Mouse (Mus musculus) MEL (cell line): ENCODE results near the gene Chd3. TPM values are rescaled to one million over a fixed set of nuclear protein-coding genes. Genes with fewer than 3 reads are reported as not detected.

Experiments used
- DNase-seq: peaks from one replicate; pipeline ENCODE4 v3.0.0; 2011; ENCODE audit warnings: low read depth, low spot score
- H3K27ac ChIP-seq: 2 replicates; pipeline ENCODE4 v1.5.1; 2012; ENCODE audit warnings: low read depth, mild to moderate bottlenecking, control low read depth, low read length, moderate library complexity; ENCODE audit not compliant: control insufficient read depth
- H3K27me3 ChIP-seq, 2 experiments: fragments of 150-350 bp in 1 of 2; sonication (generic) in 1 of 2; 2 replicates each; pipeline ENCODE4 v1.6.1; 2012; ENCODE audit warnings: low read length in 2 of 2, mild to moderate bottlenecking in 2 of 2, improper control_type of control experiment in 1 of 2, moderate library complexity in 1 of 2; ENCODE audit not compliant: insufficient read depth in 2 of 2, control insufficient read depth in 1 of 2
- H3K36me3 ChIP-seq, 2 experiments: 2 replicates each; pipeline ENCODE4 v1.6.1; 2012 to 2014; ENCODE audit warnings: low read length in 2 of 2, improper control_type of control experiment in 1 of 2, inconsistent platforms in 1 of 2, mild to moderate bottlenecking in 1 of 2; ENCODE audit not compliant: insufficient read depth in 2 of 2, control insufficient read depth in 1 of 2
- H3K4me1 ChIP-seq, 2 experiments: fragments of 150-350 bp in 1 of 2; sonication (generic) in 1 of 2; 2 replicates each; pipeline ENCODE4 v1.6.1; 2012; ENCODE audit warnings: low read length in 2 of 2, improper control_type of control experiment in 1 of 2, mild to moderate bottlenecking in 1 of 2; ENCODE audit not compliant: insufficient read depth in 2 of 2, control insufficient read depth in 1 of 2
- H3K4me3 ChIP-seq, 2 experiments: fragments of 150-350 bp in 1 of 2; sonication (generic) in 1 of 2; 2 replicates each; pipeline ENCODE4 v1.5.1; 2012; ENCODE audit warnings: low read depth in 2 of 2, low read length in 2 of 2, mild to moderate bottlenecking in 2 of 2, moderate library complexity in 2 of 2, control low read depth in 1 of 2, improper control_type of control experiment in 1 of 2; ENCODE audit not compliant: control insufficient read depth in 1 of 2, insufficient read depth in 1 of 2
- H3K79me2 ChIP-seq: 2 replicates; pipeline ENCODE4 v1.6.1; 2012; ENCODE audit warnings: mild to moderate bottlenecking, low read length, moderate library complexity; ENCODE audit not compliant: control insufficient read depth, poor library complexity, insufficient read depth
- H3K9ac ChIP-seq: 2 replicates; pipeline ENCODE4 v1.6.1; 2012; ENCODE audit warnings: low read depth, mild to moderate bottlenecking, control low read depth, low read length, moderate library complexity; ENCODE audit not compliant: control insufficient read depth, poor library complexity, severe bottlenecking
- H3K9me3 ChIP-seq: fragments of 150-350 bp; sonication (generic); replicated peaks from 2 replicates; pipeline ENCODE4 v1.6.1; 2012; ENCODE audit warnings: mild to moderate bottlenecking, low read length, improper control_type of control experiment, moderate library complexity; ENCODE audit not compliant: insufficient read depth
- BHLHE40 ChIP-seq: IDR thresholded peaks from 2 replicates; pipeline ENCODE4 v1.6.1; 2012; ENCODE audit warnings: low read depth, mild to moderate bottlenecking, inconsistent platforms, low read length, improper control_type of control experiment, borderline replicate concordance
- CHD2 ChIP-seq: IDR thresholded peaks from 2 replicates; pipeline ENCODE4 v1.6.1; 2011; ENCODE audit warnings: low read length, improper control_type of control experiment
- E2F4 ChIP-seq: IDR thresholded peaks from 2 replicates; pipeline ENCODE4 v1.6.1; 2011; ENCODE audit warnings: low read depth, low read length, improper control_type of control experiment, borderline replicate concordance
- EP300 ChIP-seq, 2 experiments: IDR thresholded peaks; 2 replicates each; pipeline ENCODE4 v1.6.1; 2011; ENCODE audit warnings: improper control_type of control experiment in 2 of 2, low read length in 2 of 2, low read depth in 1 of 2, mild to moderate bottlenecking in 1 of 2
- ETS1 ChIP-seq: IDR thresholded peaks from 2 replicates; pipeline ENCODE4 v1.6.1; 2012; ENCODE audit warnings: low read depth, mild to moderate bottlenecking, inconsistent platforms, low read length, improper control_type of control experiment, moderate library complexity
- GABPA ChIP-seq: IDR thresholded peaks from 2 replicates; pipeline ENCODE4 v1.6.1; 2012; ENCODE audit warnings: low read depth, mild to moderate bottlenecking, inconsistent platforms, low read length, improper control_type of control experiment, moderate library complexity
- GATA1 ChIP-seq: IDR thresholded peaks from 2 replicates; pipeline ENCODE4 v1.6.1; 2011; ENCODE audit warnings: low read depth, low read length, improper control_type of control experiment
- HCFC1 ChIP-seq: IDR thresholded peaks from 2 replicates; pipeline ENCODE4 v1.6.1; 2012; ENCODE audit warnings: low read depth, mild to moderate bottlenecking, inconsistent platforms, low read length, improper control_type of control experiment, moderate library complexity
- JUND ChIP-seq: IDR thresholded peaks from 2 replicates; pipeline ENCODE4 v1.6.1; 2011; ENCODE audit warnings: low read depth, mild to moderate bottlenecking, improper control_type of control experiment, low read length
- KAT2A ChIP-seq: conservative IDR thresholded peaks from 2 replicates; pipeline ENCODE4 v1.6.1; 2012; ENCODE audit warnings: low read depth, low read length, improper control_type of control experiment, inconsistent platforms
- MAFK ChIP-seq: IDR thresholded peaks from 2 replicates; pipeline ENCODE4 v1.6.1; 2011; ENCODE audit warnings: low read depth, mild to moderate bottlenecking, low read length, improper control_type of control experiment, borderline replicate concordance
- MEF2A ChIP-seq: IDR thresholded peaks from 2 replicates; pipeline ENCODE4 v1.6.1; 2014; ENCODE audit warnings: low read depth, mild to moderate bottlenecking, inconsistent platforms, low read length, improper control_type of control experiment; ENCODE audit not compliant: poor library complexity, insufficient replicate concordance, severe bottlenecking; ENCODE audit errors: extremely low read depth
- MYB ChIP-seq: IDR thresholded peaks from 2 replicates; pipeline ENCODE4 v1.6.1; 2011; ENCODE audit warnings: mild to moderate bottlenecking, low read depth, low read length, improper control_type of control experiment
- MYC ChIP-seq: IDR thresholded peaks from 2 replicates; pipeline ENCODE4 v1.6.1; 2011; ENCODE audit warnings: low read depth, mild to moderate bottlenecking, low read length, improper control_type of control experiment, moderate library complexity
- NRF1 ChIP-seq: IDR thresholded peaks from 2 replicates; pipeline ENCODE4 v1.6.1; 2014; ENCODE audit warnings: low read depth, mild to moderate bottlenecking, inconsistent platforms, low read length, improper control_type of control experiment, moderate library complexity; ENCODE audit not compliant: poor library complexity, insufficient read depth, severe bottlenecking
- POLR2A ChIP-seq, 2 experiments: IDR thresholded peaks; 2 replicates each; pipeline ENCODE4 v1.6.1; 2011 to 2012; ENCODE audit warnings: low read length in 2 of 2, mild to moderate bottlenecking in 2 of 2, control low read depth in 1 of 2, improper control_type of control experiment in 1 of 2, low read depth in 1 of 2, moderate library complexity in 1 of 2; ENCODE audit not compliant: control insufficient read depth in 1 of 2, insufficient read depth in 1 of 2, poor library complexity in 1 of 2
- POLR2AphosphoS2 ChIP-seq: IDR thresholded peaks from 2 replicates; pipeline ENCODE4 v1.6.1; 2011; ENCODE audit warnings: low read length, improper control_type of control experiment
- RAD21 ChIP-seq: IDR thresholded peaks from 2 replicates; pipeline ENCODE4 v1.6.1; 2011; ENCODE audit warnings: mild to moderate bottlenecking, low read depth, low read length, improper control_type of control experiment
- RCOR1 ChIP-seq: IDR thresholded peaks from 2 replicates; pipeline ENCODE4 v1.6.1; 2012; ENCODE audit warnings: low read depth, mild to moderate bottlenecking, inconsistent platforms, low read length, improper control_type of control experiment
- SIN3A ChIP-seq: IDR thresholded peaks from 2 replicates; pipeline ENCODE4 v1.6.1; 2012; ENCODE audit warnings: low read length, improper control_type of control experiment, inconsistent platforms
- SMC3 ChIP-seq: IDR thresholded peaks from 2 replicates; pipeline ENCODE4 v1.6.1; 2011; ENCODE audit warnings: low read depth, low read length, improper control_type of control experiment
- TAL1 ChIP-seq: IDR thresholded peaks from 2 replicates; pipeline ENCODE4 v1.6.1; 2012; ENCODE audit warnings: mild to moderate bottlenecking, inconsistent platforms, low read length, moderate library complexity, mixed read lengths
- TCF12 ChIP-seq: IDR thresholded peaks from 2 replicates; pipeline ENCODE4 v1.6.1; 2014; ENCODE audit warnings: low read depth, mild to moderate bottlenecking, inconsistent platforms, low read length, improper control_type of control experiment, moderate library complexity
- UBTF ChIP-seq: IDR thresholded peaks from 2 replicates; pipeline ENCODE4 v1.6.1; 2012; ENCODE audit warnings: low read depth, mild to moderate bottlenecking, inconsistent platforms, low read length, improper control_type of control experiment, moderate library complexity, borderline replicate concordance; ENCODE audit not compliant: insufficient read depth
- ZKSCAN1 ChIP-seq: IDR thresholded peaks from 2 replicates; pipeline ENCODE4 v1.6.1; 2012; ENCODE audit warnings: low read depth, mild to moderate bottlenecking, inconsistent platforms, low read length, improper control_type of control experiment, moderate library complexity
- ZNF384 ChIP-seq: IDR thresholded peaks from 2 replicates; pipeline ENCODE4 v1.6.1; 2012; ENCODE audit warnings: low read depth, mild to moderate bottlenecking, inconsistent platforms, low read length, improper control_type of control experiment
- polyA plus RNA-seq, 2 experiments: library from polyadenylated mRNA; stranded (reverse) in 1 of 2; unstranded in 1 of 2; fragments of >175 nt in 1 of 2; fragments of >200 nt in 1 of 2; gene quantifications; 2 replicates each; pipeline versions ENCODE4 v1.2.1 to v1.2.4; 2012; ENCODE audit warnings: low replicate concordance in 2 of 2, low read depth in 1 of 2; ENCODE audit not compliant: insufficient read length in 2 of 2, insufficient read depth in 1 of 2, missing spikeins in 1 of 2
- total RNA-seq: library from RNA; depleted of rRNA; stranded (reverse); fragments of 300-350 nt; gene quantifications from 2 replicates; pipeline ENCODE4 v1.2.3, GENCODE M21; 2012

Gene Chd3
- total and polyA plus RNA-seq, 3 experiments, result 37.3 to 84.9 TPM; not detected in 1

DNA sequence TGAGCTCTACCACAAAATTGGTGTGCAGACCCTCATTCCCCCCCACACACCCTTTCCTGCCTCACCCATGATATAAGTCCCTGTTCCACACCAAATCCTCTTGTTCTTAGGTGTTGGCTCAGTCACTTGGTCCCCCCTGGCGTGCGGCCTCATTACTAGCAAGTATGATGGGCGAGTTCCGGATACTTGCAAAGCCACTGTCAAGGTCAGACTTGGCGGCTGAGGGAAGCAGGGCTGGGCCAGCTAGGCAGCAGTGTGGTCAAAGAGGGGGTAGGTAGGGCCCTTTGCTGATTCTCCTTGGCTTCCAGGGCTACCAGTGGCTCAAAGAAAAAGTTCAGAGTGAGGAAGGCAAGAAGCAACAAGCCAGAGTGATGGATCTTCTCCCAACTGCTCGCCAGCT, 38.1 kb downstream of the Chd3 start:
- DNase-seq, result no peak
- TF ChIP-seq MYC (no peak), E2F4 (no peak), MYB (no peak), ZNF384 (no peak)
- H3K79me2 ChIP-seq, result no peaks in the 10 kb centered on the region; the same call in 1 of the 2 replicates
- peaks cover 0 to 15% of the 10 kb centered on the region in 2 experiments; a peak in 2 of 4 replicates for H3K36me3 ChIP-seq
- no peak overlapping the region for H3K27ac ChIP-seq
- no peaks in the 10 kb centered on the region for H3K9me3 ChIP-seq
- H3K9ac ChIP-seq, result no peak overlapping the region
- no peaks in the 10 kb centered on the region for H3K27me3 ChIP-seq
- no peak overlapping the region for H3K4me3 ChIP-seq
- peaks cover 3 to 17% of the 10 kb centered on the region in 2 experiments for H3K4me1 ChIP-seq

DNA sequence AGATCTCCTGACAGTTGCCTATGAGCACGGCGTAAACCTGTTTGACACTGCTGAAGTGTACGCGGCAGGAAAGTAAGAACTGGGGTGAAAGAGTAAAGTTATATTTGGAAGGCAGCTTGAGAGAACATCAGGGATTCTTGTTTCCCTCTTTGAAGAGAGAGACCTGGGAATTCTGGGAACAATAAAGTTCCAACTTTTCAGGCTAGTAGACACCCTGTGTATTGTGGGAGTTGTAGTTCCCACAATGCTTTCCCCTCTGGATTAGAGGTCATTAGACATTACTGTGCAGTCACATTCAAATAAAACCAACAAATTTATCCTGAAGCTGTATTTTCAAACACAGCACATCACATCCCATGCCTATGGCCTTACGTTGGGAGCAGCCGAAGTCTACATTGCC, 40.7 kb downstream of the Chd3 start:
- TF ChIP-seq HCFC1 (peak; percentile 68), GABPA (no peak), MYB (no peak), EP300 (IDR thresholded peaks at IDR 0.05; ENCODE audit: low read depth in 1 of 2, low read length in 2 of 2) (no peak)
- Histone ChIP-seq H3K9ac (no peak overlapping the region), H3K4me3 (no peak overlapping the region), H3K79me2 (peaks cover 5% of the 10 kb centered on the region), H3K9me3 (no peaks in the 10 kb centered on the region), H3K27ac (no peak overlapping the region), H3K27me3 (no peaks in the 10 kb centered on the region), H3K4me1 (peaks cover 13 to 30% of the 10 kb centered on the region in 2 experiments), H3K36me3 (peaks cover 0 to 28% of the 10 kb centered on the region in 2 experiments; a peak in 2 of 4 replicates)
- no peak for DNase-seq

DNA sequence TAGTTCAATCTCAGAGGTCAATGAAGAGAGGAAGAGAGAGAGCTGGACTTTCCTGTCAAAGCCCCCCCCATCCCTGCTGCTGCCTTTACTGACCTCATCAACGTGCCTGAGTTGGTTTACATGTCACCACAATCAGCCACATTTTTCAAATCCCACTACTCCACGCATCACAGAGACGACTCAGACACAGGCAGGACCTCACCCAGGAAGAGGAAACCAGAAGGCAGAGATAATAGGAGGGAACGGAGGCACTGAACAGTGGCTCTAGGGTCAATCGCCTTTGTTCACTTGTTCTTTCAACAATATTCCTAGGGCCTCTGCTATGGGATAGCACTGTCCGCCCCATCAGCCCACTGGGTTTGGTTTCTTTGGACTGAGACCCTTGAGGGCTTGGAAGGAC, 41.6 kb downstream of the Chd3 start:
- H3K9ac ChIP-seq, result peak overlapping the region; percentile 10; the same call in 1 of the 2 replicates
- DNase-seq, result peak; percentile 56
- peaks cover 13 to 34% of the 10 kb centered on the region in 2 experiments for H3K4me1 ChIP-seq
- TF ChIP-seq NRF1, result no peak
- no peak for TF ChIP-seq KAT2A
- no peak for TF ChIP-seq TCF12
- no peak for TF ChIP-seq ZKSCAN1
- no peak for TF ChIP-seq SMC3
- no peak for TF ChIP-seq ETS1
- peak; percentile 25; the same call in 1 of the 2 replicates for TF ChIP-seq TAL1
- peak; percentile 17; the same call in 1 of the 2 replicates for TF ChIP-seq SIN3A
- no peak for TF ChIP-seq JUND
- no peak for TF ChIP-seq MYC
- TF ChIP-seq GATA1, result peak; percentile 58
- no peak for TF ChIP-seq BHLHE40
- TF ChIP-seq MEF2A, result no peak
- no peak for TF ChIP-seq POLR2A (IDR thresholded peaks at IDR 0.05; ENCODE audit: control insufficient read depth in 1 of 2, insufficient read depth in 1 of 2, low read depth in 1 of 2, low read length in 2 of 2, poor library complexity in 1 of 2)
- no peak for TF ChIP-seq CHD2
- TF ChIP-seq EP300 (IDR thresholded peaks at IDR 0.05; ENCODE audit: low read depth in 1 of 2, low read length in 2 of 2), result peak; percentile 22 to 50; a peak in 2 of 4 replicates
- TF ChIP-seq MAFK, result no peak
- TF ChIP-seq UBTF, result no peak
- no peak for TF ChIP-seq POLR2AphosphoS2
- no peak for TF ChIP-seq RCOR1
- TF ChIP-seq RAD21, result no peak

More for the DNA sequence above, 41.6 kb downstream of the Chd3 start:
- Histone ChIP-seq H3K9me3 (no peaks in the 10 kb centered on the region), H3K27ac (no peak overlapping the region), H3K36me3 (peaks cover 0 to 28% of the 10 kb centered on the region in 2 experiments; a peak in 2 of 4 replicates), H3K79me2 (peaks cover 12% of the 10 kb centered on the region), H3K27me3 (no peaks in the 10 kb centered on the region), H3K4me3 (no peak overlapping the region)
